Mouse (Mus musculus) intestine, postnatal 0 days (tissue): ENCODE data around the gene Eif4g3. TPM values are rescaled to one million over a fixed set of nuclear protein-coding genes. Genes with fewer than 3 reads are reported as not detected.

Experiments used
- ATAC-seq: fragments of 200-750 bp; cut with Nextera tagmentation; 2 replicates; pipeline ENCODE4 v1.8.0; 2017; ENCODE audit warnings: mild to moderate bottlenecking, moderate TSS enrichment, moderate library complexity
- H3K27ac ChIP-seq: fragments of 300-500 bp; sonication (generic); 2 replicates; pipeline ENCODE4 v1.5.1; 2014; ENCODE audit warnings: mild to moderate bottlenecking, low read depth, low read length, moderate library complexity
- H3K27me3 ChIP-seq: fragments of 300-500 bp; sonication (generic); replicated peaks from 2 replicates; pipeline ENCODE4 v1.6.1; 2014; ENCODE audit warnings: low read length, mixed read lengths; ENCODE audit not compliant: control insufficient read depth, insufficient read depth
- H3K36me3 ChIP-seq: fragments of 300-500 bp; sonication (generic); 2 replicates; pipeline ENCODE4 v1.6.1; 2014; ENCODE audit warnings: mild to moderate bottlenecking, moderate library complexity; ENCODE audit not compliant: control insufficient read depth, insufficient read depth
- H3K4me1 ChIP-seq: fragments of 300-500 bp; sonication (generic); replicated peaks from 2 replicates; pipeline ENCODE4 v1.6.1; 2014; ENCODE audit warnings: antibody characterized with exemption, low read length, mixed read lengths; ENCODE audit not compliant: control insufficient read depth, insufficient read depth
- H3K4me2 ChIP-seq: fragments of 300-500 bp; sonication (generic); replicated peaks from 2 replicates; pipeline ENCODE4 v1.6.1; 2014; ENCODE audit warnings: low read depth, mild to moderate bottlenecking, moderate library complexity
- H3K4me3 ChIP-seq: fragments of 300-500 bp; sonication (generic); 2 replicates; pipeline ENCODE4 v1.5.1; 2014; ENCODE audit warnings: low read depth, low read length
- H3K9ac ChIP-seq: fragments of 300-500 bp; sonication (generic); 2 replicates; pipeline ENCODE4 v1.6.1; 2014; ENCODE audit warnings: mild to moderate bottlenecking, low read depth, low read length
- H3K9me3 ChIP-seq: fragments of 300-500 bp; sonication (generic); 2 replicates; pipeline ENCODE4 v1.6.1; 2016; ENCODE audit warnings: mixed run types; ENCODE audit not compliant: control insufficient read depth
- CTCF ChIP-seq: sonication (generic); IDR thresholded peaks from 2 replicates; pipeline ENCODE4 v1.5.1; 2016; ENCODE audit warnings: low read depth, mild to moderate bottlenecking, control low read depth, antibody characterized with exemption, moderate library complexity
- WGBS: fragments of 180-500 bp; shearing (Covaris S2); extraction: QIAGEN DNeasy Blood & Tissue Kit; methylation state at CpG from one replicate; pipeline ENCODE4 v1.1.7; 2014; 5-methylcytosine and 5-hydroxymethylcytosine counted together
- polyA plus RNA-seq: library from polyadenylated mRNA; unstranded; fragments of >200 nt; fragmentation: Nextera tagmentation; extraction: Ambion mirVana; gene quantifications from 2 replicates; pipeline ENCODE4 v1.2.1, GENCODE M21; 2015

Gene Eif4g3
- polyA plus RNA-seq, 1 experiment from 2014 or later: 11.9 TPM

DNA sequence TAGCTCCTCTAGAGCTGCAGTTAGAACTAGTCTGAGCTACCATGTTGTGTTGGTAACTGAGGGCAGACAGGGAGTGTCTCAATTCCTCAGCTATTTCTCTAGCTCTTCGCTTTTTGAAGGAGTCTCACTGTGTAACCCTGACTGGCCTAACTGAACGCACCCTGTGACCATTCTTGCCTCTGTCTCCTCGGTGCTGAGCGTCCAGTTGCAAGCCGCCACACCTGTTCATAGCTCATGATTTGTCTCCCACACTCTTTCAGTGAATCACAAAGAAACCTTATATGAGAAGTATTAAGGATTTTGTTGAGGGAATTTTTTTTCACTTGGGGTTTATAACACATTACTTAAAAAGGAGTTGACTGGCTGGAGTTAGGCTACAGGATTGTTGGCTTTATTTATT, 49.8 kb downstream of the Eif4g3 start:
- Histone ChIP-seq H3K9me3 (no peaks in the 10 kb centered on the region), H3K36me3 (peaks cover 12% of the 10 kb centered on the region), H3K27ac (no peak overlapping the region), H3K27me3 (no peaks in the 10 kb centered on the region), H3K4me1 (no peaks in the 10 kb centered on the region), H3K4me3 (no peak overlapping the region), H3K9ac (no peak overlapping the region), H3K4me2 (no peak overlapping the region)
- ATAC-seq: no peak
- no peak for TF ChIP-seq CTCF
- 94% methylated on average over 5 of the region's 5 CpGs for WGBS

DNA sequence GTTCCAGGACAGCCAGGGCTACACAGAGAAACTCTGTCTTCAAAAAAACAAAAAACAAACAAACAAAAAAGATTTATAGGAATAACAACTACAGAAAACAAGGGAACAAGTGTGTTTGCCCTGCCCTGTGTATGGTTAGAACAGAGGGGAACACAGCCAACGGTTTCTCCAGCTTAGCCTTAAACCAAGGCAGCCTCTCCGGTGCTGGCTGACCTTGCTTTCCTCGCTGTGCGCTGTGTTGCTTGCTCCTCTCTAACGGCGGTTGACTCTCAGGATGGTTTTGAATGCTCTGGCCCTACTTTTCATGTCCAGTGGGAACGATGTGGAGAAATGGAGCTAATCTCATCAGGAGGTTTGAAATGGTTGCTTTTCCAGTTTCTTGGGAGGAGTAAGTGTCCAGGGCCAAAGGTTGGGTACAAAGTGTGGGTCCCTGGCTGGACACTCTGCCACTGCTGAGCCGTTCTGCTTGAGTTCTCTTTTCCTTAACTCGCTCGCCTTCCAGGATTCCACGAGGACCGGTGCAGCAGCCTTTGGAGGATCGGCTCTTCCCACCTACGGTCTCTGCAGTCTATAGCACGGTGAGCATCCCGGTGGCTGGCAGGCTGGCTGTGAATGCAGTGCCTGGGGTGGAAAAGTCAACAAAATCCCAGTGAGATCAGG, 52.1 kb downstream of the Eif4g3 start:
- no peaks in the 10 kb centered on the region for H3K9me3 ChIP-seq

DNA sequence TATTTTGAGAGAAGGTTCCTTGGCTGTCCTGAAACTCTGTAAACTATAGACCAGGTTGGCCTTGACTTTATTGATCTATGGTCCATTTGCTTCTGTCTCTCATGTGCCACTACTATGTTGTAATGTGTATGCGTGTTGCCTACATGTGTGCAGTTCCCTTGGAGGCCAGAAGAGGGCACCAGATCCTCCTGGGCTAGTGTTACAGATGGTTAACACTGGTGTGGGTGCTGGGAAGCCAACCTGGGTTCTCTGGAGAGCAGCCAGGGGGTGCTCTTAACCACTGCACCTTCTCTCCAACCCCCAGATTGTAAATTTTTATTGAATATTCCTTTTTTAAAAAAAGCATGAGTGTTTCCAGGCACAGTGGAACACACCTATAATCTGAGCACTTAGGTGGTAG, 53.0 kb downstream of the Eif4g3 start:
- no peaks in the 10 kb centered on the region for H3K27me3 ChIP-seq
- no peaks in the 10 kb centered on the region for H3K9me3 ChIP-seq
- no peak overlapping the region for H3K4me2 ChIP-seq
- H3K36me3 ChIP-seq: peaks cover 29% of the 10 kb centered on the region
- H3K4me3 ChIP-seq: no peak overlapping the region
- H3K4me1 ChIP-seq: no peaks in the 10 kb centered on the region
- peak; percentile 63 for TF ChIP-seq CTCF
- no peak overlapping the region for H3K9ac ChIP-seq
- no peak overlapping the region for H3K27ac ChIP-seq
- 92% methylated on average over 1 of the region's 1 CpGs for WGBS
- no peak for ATAC-seq

More for the DNA sequence above, 52.1 kb downstream of the Eif4g3 start:
- Histone ChIP-seq H3K4me1 (no peaks in the 10 kb centered on the region), H3K4me2 (no peak overlapping the region), H3K27ac (peak overlapping the region; percentile 21; the same call in 1 of the 2 replicates), H3K4me3 (no peak overlapping the region), H3K36me3 (peaks cover 24% of the 10 kb centered on the region), H3K27me3 (no peaks in the 10 kb centered on the region), H3K9ac (no peak overlapping the region)
- TF ChIP-seq CTCF: no peak
- no peak for ATAC-seq
- WGBS: 92% methylated on average over 16 of the region's 16 CpGs

DNA sequence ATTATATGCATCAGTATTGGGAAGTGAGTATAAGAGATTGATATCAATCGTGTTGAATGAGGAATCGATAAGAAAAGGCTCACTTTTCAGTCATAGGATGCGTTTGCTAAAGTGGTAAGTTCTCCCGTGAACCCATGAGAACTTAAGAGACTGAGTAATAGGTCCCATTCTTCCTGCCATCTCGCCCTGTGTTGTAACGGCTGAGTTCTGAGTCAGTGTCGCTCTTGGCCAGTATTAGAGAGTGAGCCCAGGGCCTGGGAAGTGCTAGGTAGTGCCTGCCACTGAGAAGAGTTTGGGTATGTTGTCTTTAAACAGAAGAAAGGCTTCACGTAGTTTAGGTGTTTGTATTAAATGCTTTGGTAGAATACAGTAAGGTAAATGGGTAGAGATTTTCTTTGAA, 53.5 kb downstream of the Eif4g3 start:
- TF ChIP-seq CTCF: no peak
- H3K4me1 ChIP-seq: no peaks in the 10 kb centered on the region
- no peaks in the 10 kb centered on the region for H3K9me3 ChIP-seq
- WGBS: 97% methylated on average over 8 of the region's 8 CpGs
- H3K4me2 ChIP-seq: no peak overlapping the region
- no peak overlapping the region for H3K27ac ChIP-seq
- H3K4me3 ChIP-seq: no peak overlapping the region
- no peaks in the 10 kb centered on the region for H3K27me3 ChIP-seq
- H3K36me3 ChIP-seq: peaks cover 31% of the 10 kb centered on the region
- no peak overlapping the region for H3K9ac ChIP-seq
- ATAC-seq: no peak

DNA sequence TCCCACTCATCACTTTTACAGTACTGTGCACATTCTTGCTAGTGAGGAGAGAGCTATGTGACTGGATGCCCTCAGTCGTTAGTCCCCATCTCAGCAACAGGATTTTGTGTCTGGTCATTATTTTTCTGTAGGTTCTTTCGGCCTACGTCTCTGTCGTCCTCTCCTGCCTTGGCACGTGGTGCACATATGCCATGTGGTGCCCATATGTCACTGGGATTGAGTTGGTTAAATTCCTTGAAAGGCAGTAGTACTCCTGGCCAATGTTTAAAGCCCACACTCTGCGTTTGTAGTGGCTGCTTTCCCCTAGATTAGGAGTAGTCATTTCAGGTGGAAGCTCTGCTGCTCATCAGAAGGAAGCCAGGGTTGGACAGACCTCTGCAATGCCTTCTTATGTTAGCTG, 56.7 kb downstream of the Eif4g3 start:
- peaks cover 41% of the 10 kb centered on the region for H3K36me3 ChIP-seq
- 75% methylated on average over 6 of the region's 6 CpGs for WGBS
- no peak for TF ChIP-seq CTCF
- H3K27me3 ChIP-seq: no peaks in the 10 kb centered on the region
- no peak for ATAC-seq
- H3K4me3 ChIP-seq: no peak overlapping the region
- H3K9me3 ChIP-seq: no peaks in the 10 kb centered on the region
- H3K4me2 ChIP-seq: no peak overlapping the region
- H3K9ac ChIP-seq: no peak overlapping the region
- H3K27ac ChIP-seq: no peak overlapping the region
- H3K4me1 ChIP-seq: no peaks in the 10 kb centered on the region

DNA sequence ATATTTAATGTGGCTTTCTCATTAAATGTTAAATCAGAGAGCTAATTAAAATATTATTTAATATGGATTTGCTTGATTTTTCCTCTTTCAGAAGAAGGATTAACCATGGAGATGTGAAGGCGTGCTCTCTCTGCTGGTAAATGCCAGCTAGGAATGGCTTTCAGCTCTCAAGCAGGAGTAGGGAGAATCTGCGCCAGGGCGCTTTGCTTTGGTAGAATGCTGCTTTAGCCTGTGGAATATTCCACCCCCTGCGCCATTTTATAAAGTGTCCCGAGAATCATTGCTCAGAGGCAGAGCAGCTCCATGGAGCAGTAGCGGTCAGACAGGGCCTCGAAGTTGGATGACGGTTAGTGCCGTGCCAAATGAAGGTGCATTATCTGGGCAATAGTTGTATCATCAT, 58.7 kb downstream of the Eif4g3 start:
- no peaks in the 10 kb centered on the region for H3K27me3 ChIP-seq
- WGBS: 95% methylated on average over 9 of the region's 9 CpGs
- no peak for TF ChIP-seq CTCF
- no peaks in the 10 kb centered on the region for H3K9me3 ChIP-seq
- no peak overlapping the region for H3K9ac ChIP-seq
- no peak overlapping the region for H3K4me2 ChIP-seq
- H3K36me3 ChIP-seq: peaks cover 33% of the 10 kb centered on the region
- no peak for ATAC-seq
- no peak overlapping the region for H3K27ac ChIP-seq
- no peaks in the 10 kb centered on the region for H3K4me1 ChIP-seq
- no peak overlapping the region for H3K4me3 ChIP-seq
